Mouse (Mus musculus) embryonic fibroblast, embryonic 13.5 days (primary cell): Measurements from ENCODE around the gene Wdr5. TPM values are rescaled to one million over a fixed set of nuclear protein-coding genes. Genes with fewer than 3 reads are reported as not detected.

ENCODE experiments used
- H3K27ac ChIP-seq: 2 replicates; pipeline ENCODE4 v1.5.1; 2012; ENCODE audit warnings: low read length, control low read depth, inconsistent platforms; ENCODE audit not compliant: insufficient read depth
- H3K4me1 ChIP-seq: 2 replicates; pipeline ENCODE4 v1.6.1; 2011; ENCODE audit warnings: low read length; ENCODE audit not compliant: control insufficient read depth, insufficient read depth
- H3K4me3 ChIP-seq: 2 replicates; pipeline ENCODE4 v1.5.1; 2011; ENCODE audit warnings: mild to moderate bottlenecking, control low read depth, low read length; ENCODE audit not compliant: insufficient read depth
- CTCF ChIP-seq: IDR thresholded peaks from 2 replicates; pipeline ENCODE4 v1.5.1; 2011; ENCODE audit warnings: mild to moderate bottlenecking, control low read depth, low read length, moderate library complexity, borderline replicate concordance; ENCODE audit not compliant: insufficient read depth
- POLR2A ChIP-seq: IDR thresholded peaks from 2 replicates; pipeline ENCODE4 v1.6.1; 2011; ENCODE audit warnings: low read depth, mild to moderate bottlenecking, control low read depth, low read length, moderate library complexity
- polyA plus RNA-seq: library from polyadenylated mRNA; stranded (reverse); fragments of >200 nt; gene quantifications from 2 replicates; pipeline ENCODE4 v1.2.4, GENCODE M21; 2011; ENCODE audit warnings: low read depth; ENCODE audit not compliant: missing spikeins, insufficient read length

Wdr5 gene
- polyA plus RNA-seq, 1 experiment: 39.9 TPM

GRCm38 (mm10) chr2:27584546-27584945 lies 69.6 kb downstream of the Wdr5 start:
- Histone ChIP-seq H3K4me1 (no peaks in the 10 kb centered on the region), H3K4me3 (no peak overlapping the region), H3K27ac (no peak overlapping the region)
- no peak for TF ChIP-seq POLR2A
- no peak for TF ChIP-seq CTCF

Other genes with a start within 250 kb of the Wdr5 start
- gene Vav2, start 88.1 kb upstream of the Wdr5 start, polyA plus RNA-seq: 8.4 and 8.6 TPM in 2 replicates
- 9.0 and 10.0 TPM in 2 replicates for gene Brd3os, start 72.8 kb upstream of the Wdr5 start, polyA plus RNA-seq
- 38.7 and 41.4 TPM in 2 replicates for gene Brd3, start 7.5 kb upstream of the Wdr5 start, polyA plus RNA-seq
- 28.4 and 35.7 TPM in 2 replicates for gene Rxra, start 161.3 kb downstream of the Wdr5 start, polyA plus RNA-seq